Mouse (Mus musculus) testis, adult 2 months (tissue): ENCODE measurements around the gene Hmmr. TPM values are rescaled to one million over a fixed set of nuclear protein-coding genes. Genes with fewer than 3 reads are reported as not detected.

Experiments used
- H3K27ac ChIP-seq: fragments of 200-500 bp; 2 replicates; pipeline ENCODE4 v1.5.1; 2012; ENCODE audit warnings: low read depth, low read length; ENCODE audit not compliant: control insufficient read depth, insufficient read depth
- H3K27me3 ChIP-seq: fragments of 200-500 bp; 2 replicates; pipeline ENCODE4 v1.6.1; 2012; ENCODE audit warnings: mild to moderate bottlenecking, low read length, moderate library complexity; ENCODE audit not compliant: control insufficient read depth, insufficient read depth
- H3K36me3 ChIP-seq: fragments of 200-500 bp; 2 replicates; pipeline ENCODE4 v1.6.1; 2012; ENCODE audit warnings: mild to moderate bottlenecking, low read length; ENCODE audit not compliant: control insufficient read depth, insufficient read depth
- H3K4me1 ChIP-seq: fragments of 200-500 bp; 2 replicates; pipeline ENCODE4 v1.6.1; 2012; ENCODE audit warnings: low read length; ENCODE audit not compliant: control insufficient read depth, insufficient read depth
- H3K4me3 ChIP-seq: fragments of 200-500 bp; 2 replicates; pipeline ENCODE4 v1.5.1; 2012; ENCODE audit warnings: low read depth, mild to moderate bottlenecking, low read length, moderate library complexity, mixed read lengths; ENCODE audit not compliant: control insufficient read depth
- CTCF ChIP-seq: fragments of 200-500 bp; IDR thresholded peaks from 2 replicates; pipeline ENCODE4 v1.5.1; 2012; ENCODE audit warnings: low read depth, mild to moderate bottlenecking, inconsistent platforms, low read length, moderate library complexity; ENCODE audit not compliant: control insufficient read depth, insufficient read depth, insufficient replicate concordance
- POLR2A ChIP-seq: fragments of 200-500 bp; IDR thresholded peaks from 2 replicates; pipeline ENCODE4 v1.6.1; 2012; ENCODE audit warnings: low read depth, mild to moderate bottlenecking, inconsistent platforms, low read length, moderate library complexity; ENCODE audit not compliant: control insufficient read depth
- polyA plus RNA-seq: library from polyadenylated mRNA; depleted of rRNA; stranded (reverse); fragments of >200 nt; gene quantifications from 2 replicates; pipeline ENCODE4 v1.2.3, GENCODE M21; 2012; rRNA removed

Hmmr gene
- polyA plus RNA-seq, 1 experiment, result 6.8 TPM

DNA sequence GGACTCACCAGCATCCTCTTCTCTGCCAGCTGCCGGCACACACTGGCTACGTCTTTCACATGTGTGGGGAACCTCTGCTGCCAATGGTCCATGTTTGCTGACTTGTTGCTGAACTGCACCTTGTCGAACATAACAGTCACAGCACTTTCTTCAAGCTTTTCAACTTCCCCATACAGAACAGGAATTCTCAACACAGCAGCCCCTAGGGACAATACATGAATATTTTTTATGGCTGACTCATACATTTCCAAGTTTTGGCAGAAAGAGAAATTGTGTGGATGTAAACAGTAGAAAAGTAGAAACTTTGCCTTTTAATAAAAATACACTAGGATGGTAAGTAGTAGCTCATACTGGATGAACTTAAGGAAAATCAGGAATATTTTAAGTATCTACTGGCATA lies 50.8 kb downstream of the Hmmr start:
- H3K36me3 ChIP-seq, result no peaks in the 10 kb centered on the region
- H3K27ac ChIP-seq, result no peak overlapping the region
- H3K4me1 ChIP-seq, result no peaks in the 10 kb centered on the region
- no peaks in the 10 kb centered on the region for H3K27me3 ChIP-seq
- no peak overlapping the region for H3K4me3 ChIP-seq
- no peak for TF ChIP-seq CTCF
- no peak for TF ChIP-seq POLR2A

DNA sequence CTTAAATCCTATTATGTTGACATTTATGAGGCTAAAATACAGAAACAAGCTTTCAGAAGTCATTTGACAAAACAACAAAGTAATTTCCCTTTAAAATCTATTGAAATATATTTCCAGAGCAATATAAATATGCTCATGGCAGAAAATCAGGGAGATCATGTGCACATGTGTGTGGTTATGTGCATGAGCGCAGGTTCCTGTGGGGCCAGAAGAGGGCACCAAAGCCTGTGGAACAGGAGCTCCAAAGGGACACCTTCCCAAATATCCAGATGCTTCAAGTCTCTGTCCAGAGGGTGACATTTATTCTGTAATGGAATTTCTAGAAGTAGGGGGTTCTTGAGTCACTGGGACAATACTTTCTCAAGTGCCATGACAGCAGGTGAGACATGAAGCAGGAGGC lies 56.1 kb downstream of the Hmmr start:
- H3K4me3 ChIP-seq, result no peak overlapping the region
- TF ChIP-seq CTCF (no peak), POLR2A (no peak)
- no peaks in the 10 kb centered on the region for H3K36me3 ChIP-seq

DNA sequence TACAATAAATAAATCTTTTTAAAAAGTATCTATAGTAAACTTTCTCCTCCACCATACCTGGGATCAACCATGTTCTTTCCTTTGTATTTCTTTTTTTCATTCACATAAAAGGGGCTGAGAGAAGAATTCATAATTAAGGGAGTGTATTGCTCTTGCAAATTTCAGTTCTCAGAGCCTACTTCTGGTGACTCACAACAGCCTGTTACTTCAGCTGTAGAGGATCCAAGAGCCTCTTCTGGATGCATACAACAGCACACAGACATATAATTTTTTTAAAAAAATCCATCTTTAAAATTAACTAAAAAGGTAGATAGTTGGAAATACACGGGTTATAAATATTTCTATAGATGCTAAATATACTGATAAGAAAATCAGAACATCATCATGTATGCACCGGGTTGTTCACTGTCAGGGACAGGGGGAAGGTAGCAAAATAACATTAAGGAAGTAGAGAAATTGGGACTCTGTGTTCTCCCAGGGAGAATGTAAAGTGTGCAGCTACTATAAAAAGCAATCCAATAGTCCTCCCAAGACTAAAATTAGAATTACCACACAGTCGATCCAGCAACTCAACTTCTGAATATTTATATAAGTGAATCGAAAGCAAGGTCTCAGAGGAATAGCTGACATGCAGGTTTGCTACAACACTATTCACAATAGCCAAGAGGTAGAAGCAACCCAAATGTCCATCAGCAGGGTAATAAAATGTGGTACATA lies 58.0 kb downstream of the Hmmr start:
- Histone ChIP-seq H3K27me3 (no peaks in the 10 kb centered on the region), H3K4me3 (no peak overlapping the region), H3K27ac (no peak overlapping the region), H3K36me3 (no peaks in the 10 kb centered on the region), H3K4me1 (no peaks in the 10 kb centered on the region)
- TF ChIP-seq CTCF (no peak), POLR2A (no peak)

More for the DNA sequence above, 56.1 kb downstream of the Hmmr start:
- Histone ChIP-seq H3K27me3 (no peaks in the 10 kb centered on the region), H3K27ac (no peak overlapping the region), H3K4me1 (no peaks in the 10 kb centered on the region)

Other genes starting within 250 kb of the Hmmr start
- 11.1 and 12.7 TPM in 2 replicates for gene Mat2b, start 38.2 kb downstream of the Hmmr start, polyA plus RNA-seq
- 9.7 and 15.1 TPM in 2 replicates for gene Nudcd2, start 245 bp upstream of the Hmmr start, polyA plus RNA-seq
- 1.6 and 1.8 TPM in 2 replicates for gene Ccng1, start 21.9 kb upstream of the Hmmr start, polyA plus RNA-seq